Mouse (Mus musculus): ENCODE data around the gene Fnip2. TPM values are rescaled to one million over a fixed set of nuclear protein-coding genes. Genes with fewer than 3 reads are reported as not detected.

Fnip2 gene
- polyA plus RNA-seq, 1 experiment from 2014 or later, result 4.3 TPM

DNA sequence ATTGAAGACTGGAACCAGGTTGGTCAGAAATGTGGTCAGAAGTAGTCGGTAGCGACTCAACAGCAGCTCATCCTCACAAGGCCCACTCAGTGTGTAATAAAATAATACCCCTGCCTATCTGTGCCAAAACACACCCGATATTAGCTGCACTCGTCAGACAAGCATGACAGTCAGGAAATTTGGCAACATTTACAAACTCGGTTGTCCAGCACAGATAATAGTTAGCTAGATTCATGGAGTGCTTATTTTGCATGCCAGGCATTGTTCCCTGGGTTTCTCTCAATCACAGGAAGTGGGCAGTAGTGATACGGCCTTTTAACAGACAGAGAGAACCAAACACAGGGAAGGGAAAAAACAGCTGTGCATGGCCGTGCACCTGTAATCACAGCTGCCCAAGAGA is 30.6 kb downstream of the Fnip2 start:
- H3K27me3 ChIP-seq (ENCODE audit: low read depth, poor library complexity, severe bottlenecking), result no peaks in the 10 kb centered on the region
- H3K4me1 ChIP-seq, result no peaks in the 10 kb centered on the region
- H3K36me3 ChIP-seq, result no peaks in the 10 kb centered on the region
- no peak overlapping the region for H3K27ac ChIP-seq (replicated peaks)
- DNase-seq (ENCODE audit: low spot score), result no peak
- no peaks in the 10 kb centered on the region for H3K9me3 ChIP-seq (replicated peaks)
- no peak overlapping the region for H3K4me3 ChIP-seq
- 89% methylated on average over 7 of the region's 7 CpGs for WGBS

DNA sequence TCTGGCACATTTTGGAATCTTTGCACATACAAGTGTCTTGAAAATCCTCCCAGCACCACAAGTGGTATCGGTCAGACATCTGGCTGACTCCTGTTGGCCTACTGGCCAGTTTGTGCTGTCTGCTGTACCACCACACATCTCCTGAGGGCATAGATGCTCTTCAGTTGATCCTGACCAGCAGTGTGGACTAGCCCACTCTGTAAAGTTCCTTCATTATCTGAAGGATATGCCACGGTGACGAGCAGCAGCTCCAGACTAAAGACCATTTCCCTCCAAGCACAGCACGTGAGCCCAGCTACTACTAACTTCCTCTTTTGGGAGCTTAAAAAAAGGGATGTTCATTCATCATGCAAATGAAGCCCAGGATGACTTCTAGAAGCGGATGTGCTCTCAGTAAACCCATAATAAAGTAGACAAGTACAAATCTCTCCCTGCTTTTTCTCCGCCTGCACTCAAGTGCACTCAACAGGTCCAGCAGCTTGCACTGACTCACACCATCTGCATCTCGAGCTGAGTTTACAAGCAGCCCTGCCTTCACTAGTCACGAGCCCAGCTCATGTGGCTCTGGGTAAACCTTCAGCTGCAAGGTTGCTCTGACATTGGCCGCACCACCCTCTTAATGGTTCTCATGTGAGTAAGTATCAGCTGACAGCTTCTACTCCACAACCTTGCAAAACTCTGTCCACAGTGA is 35.9 kb downstream of the Fnip2 start:
- no peak for DNase-seq (ENCODE audit: low spot score)
- Histone ChIP-seq H3K27ac (replicated peaks) (no peak overlapping the region), H3K4me3 (no peak overlapping the region), H3K36me3 (no peaks in the 10 kb centered on the region), H3K9me3 (replicated peaks) (no peaks in the 10 kb centered on the region), H3K4me1 (peaks cover 7% of the 10 kb centered on the region; the same call in 1 of the 2 replicates), H3K27me3 (ENCODE audit: low read depth, poor library complexity, severe bottlenecking) (no peaks in the 10 kb centered on the region)
- 86% methylated on average over 9 of the region's 9 CpGs for WGBS

DNA sequence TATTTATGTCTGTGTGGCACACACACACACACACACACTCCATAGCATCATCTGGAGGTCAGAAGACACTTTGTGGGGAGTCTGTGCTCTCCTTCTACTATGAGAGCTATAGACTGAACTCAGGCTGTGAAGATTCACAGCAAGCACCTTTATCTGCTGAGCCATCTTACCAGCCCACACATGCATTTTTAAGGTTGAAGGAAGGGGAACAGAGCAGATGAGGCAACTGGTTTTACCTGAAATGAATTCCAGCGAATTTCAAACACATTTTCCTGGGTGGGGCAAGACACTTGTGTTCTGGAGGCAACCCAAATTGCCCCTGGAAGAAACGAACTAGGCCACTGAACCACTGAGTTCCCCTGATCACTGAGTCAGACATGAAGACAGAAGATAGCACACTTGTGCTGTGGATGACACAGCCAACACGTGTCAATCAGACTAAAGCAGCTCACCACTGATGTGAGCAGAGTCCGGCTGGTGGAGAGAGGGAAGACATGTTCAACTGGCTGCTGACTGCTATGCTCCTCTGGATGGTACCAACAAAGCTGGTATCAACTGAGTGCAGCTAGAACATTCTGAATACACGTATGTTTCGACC is 38.0 kb downstream of the Fnip2 start:
- Histone ChIP-seq H3K27me3 (ENCODE audit: low read depth, poor library complexity, severe bottlenecking) (no peaks in the 10 kb centered on the region), H3K27ac (replicated peaks) (no peak overlapping the region), H3K4me1 (peaks cover 7% of the 10 kb centered on the region; the same call in 1 of the 2 replicates), H3K4me3 (no peak overlapping the region), H3K9me3 (replicated peaks) (no peaks in the 10 kb centered on the region), H3K36me3 (no peaks in the 10 kb centered on the region)
- 80% methylated on average over 6 of the region's 6 CpGs for WGBS
- DNase-seq (ENCODE audit: low spot score), result no peak

DNA sequence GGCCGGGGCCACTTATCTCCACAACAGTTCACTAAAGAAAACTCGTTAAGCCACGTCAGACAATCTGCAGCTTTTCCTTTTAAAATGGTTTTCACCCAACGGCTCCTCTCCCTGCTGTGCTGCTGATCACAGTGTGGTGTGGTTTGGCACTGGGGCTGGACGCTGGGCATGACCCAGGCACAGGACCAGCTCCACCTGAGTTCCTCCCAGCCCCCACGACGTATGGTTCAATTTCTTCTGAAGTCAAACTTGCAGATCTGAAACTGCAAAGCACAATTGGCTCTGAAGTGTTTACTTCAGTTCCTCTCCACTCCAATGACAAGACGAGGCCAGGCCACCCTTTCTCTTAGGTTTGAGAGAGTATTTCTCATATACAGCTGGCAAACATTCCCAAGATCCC is 39.1 kb downstream of the Fnip2 start:
- 70% methylated on average over 8 of the region's 8 CpGs for WGBS
- Histone ChIP-seq H3K36me3 (no peaks in the 10 kb centered on the region), H3K27ac (replicated peaks) (no peak overlapping the region)

DNA sequence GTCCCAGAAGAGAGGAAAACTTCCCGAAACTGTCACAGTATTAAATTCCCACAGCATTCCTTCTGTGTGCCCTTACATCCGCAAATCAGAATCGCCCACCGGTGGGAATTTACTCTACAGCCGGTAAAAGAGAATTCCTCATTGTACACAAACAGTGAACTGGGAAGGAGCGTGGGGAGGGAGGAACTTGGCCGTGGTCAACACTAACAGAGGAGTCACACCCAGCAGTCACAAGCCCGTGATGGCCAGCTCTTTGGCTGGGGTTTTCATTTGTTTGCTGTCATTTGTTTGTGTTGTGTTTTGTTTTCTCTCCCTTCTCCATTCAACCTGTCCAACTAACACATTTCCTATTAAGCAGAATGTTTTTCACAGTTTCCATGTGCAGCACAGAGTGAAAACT is 39.7 kb downstream of the Fnip2 start:
- H3K4me1 ChIP-seq, result peaks cover 7% of the 10 kb centered on the region; the same call in 1 of the 2 replicates
- no peak for DNase-seq (ENCODE audit: low spot score)
- no peak overlapping the region for H3K27ac ChIP-seq (replicated peaks)
- no peaks in the 10 kb centered on the region for H3K36me3 ChIP-seq
- H3K9me3 ChIP-seq (replicated peaks), result no peaks in the 10 kb centered on the region
- H3K4me3 ChIP-seq, result no peak overlapping the region
- no peaks in the 10 kb centered on the region for H3K27me3 ChIP-seq (ENCODE audit: low read depth, poor library complexity, severe bottlenecking)
- WGBS, result 82% methylated on average over 8 of the region's 8 CpGs

More for the DNA sequence above, 39.1 kb downstream of the Fnip2 start:
- no peak for DNase-seq (ENCODE audit: low spot score)
- H3K4me1 ChIP-seq, result peaks cover 7% of the 10 kb centered on the region; the same call in 1 of the 2 replicates
- H3K4me3 ChIP-seq, result no peak overlapping the region
- no peaks in the 10 kb centered on the region for H3K27me3 ChIP-seq (ENCODE audit: low read depth, poor library complexity, severe bottlenecking)
- no peaks in the 10 kb centered on the region for H3K9me3 ChIP-seq (replicated peaks)

DNA sequence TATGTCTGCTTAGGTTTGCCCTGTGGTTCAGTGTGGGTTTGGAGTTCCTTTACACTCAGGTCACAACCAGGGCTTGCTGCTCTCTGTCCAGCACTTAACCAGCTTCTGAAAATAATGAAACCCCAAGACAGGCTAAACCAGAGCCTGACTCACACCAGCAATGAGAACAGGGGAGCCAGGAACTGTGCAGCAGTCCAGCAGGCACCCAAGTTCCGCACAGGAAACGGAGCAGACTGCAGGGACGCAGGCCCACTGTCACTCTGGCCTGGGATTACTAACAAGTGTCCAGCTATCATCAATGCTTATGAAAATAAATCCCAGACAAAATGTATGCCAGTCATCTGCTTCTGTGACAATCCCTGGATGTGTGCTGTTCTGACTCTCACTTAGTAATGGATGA is 40.1 kb downstream of the Fnip2 start:
- WGBS, result 91% methylated on average over 3 of the region's 3 CpGs
- Histone ChIP-seq H3K27me3 (ENCODE audit: low read depth, poor library complexity, severe bottlenecking) (no peaks in the 10 kb centered on the region), H3K36me3 (no peaks in the 10 kb centered on the region), H3K4me1 (peaks cover 7% of the 10 kb centered on the region; the same call in 1 of the 2 replicates), H3K4me3 (no peak overlapping the region), H3K9me3 (replicated peaks) (no peaks in the 10 kb centered on the region), H3K27ac (replicated peaks) (0 out of 2 replicates have a peak overlapping the region, but pooled peaks have one; percentile 5)
- DNase-seq (ENCODE audit: low spot score), result no peak

DNA sequence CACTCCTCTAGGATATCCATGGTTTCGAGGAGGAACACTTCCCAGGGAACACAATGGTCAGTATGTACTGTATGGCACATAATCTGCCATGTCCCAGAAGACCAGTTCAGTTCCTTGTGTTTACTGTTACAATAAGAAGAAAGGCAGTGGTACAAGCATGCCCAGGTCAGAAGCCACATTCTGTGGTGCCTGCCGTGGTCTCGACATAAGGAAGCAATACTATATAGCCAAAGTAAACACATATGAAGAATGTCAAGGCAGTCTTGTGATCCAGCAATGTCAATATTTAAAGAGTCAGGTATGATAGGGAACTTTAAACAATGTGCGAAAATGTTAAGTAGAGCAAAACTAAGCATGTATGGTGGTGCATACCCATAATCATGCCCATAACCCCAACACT is 44.2 kb downstream of the Fnip2 start:
- 92% methylated on average over 4 of the region's 4 CpGs for WGBS
- no peak overlapping the region for H3K27ac ChIP-seq (replicated peaks)
- peaks cover 27% of the 10 kb centered on the region for H3K4me1 ChIP-seq
- no peaks in the 10 kb centered on the region for H3K27me3 ChIP-seq (ENCODE audit: low read depth, poor library complexity, severe bottlenecking)
- no peak overlapping the region for H3K4me3 ChIP-seq
- DNase-seq (ENCODE audit: low spot score), result no peak
- H3K36me3 ChIP-seq, result no peaks in the 10 kb centered on the region
- no peaks in the 10 kb centered on the region for H3K9me3 ChIP-seq (replicated peaks)

DNA sequence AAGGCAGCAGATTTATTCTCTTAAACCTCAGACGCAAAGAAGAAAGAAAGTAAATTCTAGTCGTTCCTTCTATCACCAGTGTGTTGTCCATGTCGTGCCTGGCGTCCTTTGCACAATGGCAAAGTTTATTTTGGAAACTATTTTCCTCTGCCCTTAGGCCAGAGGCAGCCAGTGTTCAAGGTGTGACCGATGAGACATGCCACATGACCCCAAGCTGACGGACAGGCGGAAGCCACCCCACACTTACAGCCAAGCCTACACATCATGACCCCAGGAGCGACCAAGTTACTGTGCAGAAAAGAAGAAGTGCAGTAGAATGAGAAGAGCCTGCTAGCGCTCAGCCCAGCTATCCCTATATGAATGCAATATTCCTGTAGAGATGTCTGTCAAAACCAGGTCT is 47.7 kb downstream of the Fnip2 start:
- Histone ChIP-seq H3K4me1 (peaks cover 48% of the 10 kb centered on the region), H3K9me3 (replicated peaks) (no peaks in the 10 kb centered on the region), H3K36me3 (peaks cover 2% of the 10 kb centered on the region; the same call in 1 of the 2 replicates), H3K27me3 (ENCODE audit: low read depth, poor library complexity, severe bottlenecking) (no peaks in the 10 kb centered on the region), H3K4me3 (no peak overlapping the region), H3K27ac (replicated peaks) (peak overlapping the region; percentile 82)
- WGBS, result 76% methylated on average over 9 of the region's 9 CpGs
- DNase-seq (ENCODE audit: low spot score), result no peak

DNA sequence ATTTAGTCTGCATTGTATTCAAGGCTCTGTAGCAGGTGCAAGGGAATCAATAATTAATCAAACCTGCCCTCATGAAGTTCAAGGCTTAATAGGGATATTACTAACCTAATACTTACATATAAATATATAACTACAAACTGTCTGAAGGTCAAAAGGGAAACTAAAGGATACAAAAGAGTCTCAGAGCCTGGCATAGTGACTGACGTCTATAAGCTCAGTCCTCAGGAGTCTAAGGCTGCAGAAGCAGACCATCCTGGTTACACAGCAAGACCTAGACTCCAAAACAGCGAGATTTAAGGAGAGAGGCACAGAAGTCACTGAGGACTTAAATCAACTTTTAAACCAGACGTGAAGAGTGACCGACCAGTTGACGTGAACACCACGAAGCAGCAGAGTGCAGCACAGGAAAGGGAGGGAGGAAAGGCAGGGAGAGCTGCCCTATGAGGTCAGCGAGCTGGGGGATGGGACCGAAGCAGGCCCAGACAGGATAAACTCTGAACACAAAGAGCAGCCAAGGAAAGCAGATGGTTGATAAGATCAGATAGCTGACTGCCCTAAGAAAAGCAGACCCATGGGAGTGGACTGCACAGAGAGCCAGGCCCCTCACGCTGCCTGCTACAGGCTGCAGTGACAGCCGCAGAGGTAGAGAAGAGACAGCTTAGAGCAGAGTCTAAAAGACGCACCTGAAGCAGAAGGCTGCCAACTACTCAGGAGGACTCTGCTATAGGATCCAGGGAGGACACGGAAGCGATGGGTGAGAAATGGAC is 48.7 kb downstream of the Fnip2 start:
- Histone ChIP-seq H3K27ac (replicated peaks) (peak overlapping the region; percentile 82), H3K4me3 (0 out of 2 replicates have a peak overlapping the region, but pooled peaks have one; percentile 1), H3K36me3 (peaks cover 4% of the 10 kb centered on the region; the same call in 1 of the 2 replicates)

DNA sequence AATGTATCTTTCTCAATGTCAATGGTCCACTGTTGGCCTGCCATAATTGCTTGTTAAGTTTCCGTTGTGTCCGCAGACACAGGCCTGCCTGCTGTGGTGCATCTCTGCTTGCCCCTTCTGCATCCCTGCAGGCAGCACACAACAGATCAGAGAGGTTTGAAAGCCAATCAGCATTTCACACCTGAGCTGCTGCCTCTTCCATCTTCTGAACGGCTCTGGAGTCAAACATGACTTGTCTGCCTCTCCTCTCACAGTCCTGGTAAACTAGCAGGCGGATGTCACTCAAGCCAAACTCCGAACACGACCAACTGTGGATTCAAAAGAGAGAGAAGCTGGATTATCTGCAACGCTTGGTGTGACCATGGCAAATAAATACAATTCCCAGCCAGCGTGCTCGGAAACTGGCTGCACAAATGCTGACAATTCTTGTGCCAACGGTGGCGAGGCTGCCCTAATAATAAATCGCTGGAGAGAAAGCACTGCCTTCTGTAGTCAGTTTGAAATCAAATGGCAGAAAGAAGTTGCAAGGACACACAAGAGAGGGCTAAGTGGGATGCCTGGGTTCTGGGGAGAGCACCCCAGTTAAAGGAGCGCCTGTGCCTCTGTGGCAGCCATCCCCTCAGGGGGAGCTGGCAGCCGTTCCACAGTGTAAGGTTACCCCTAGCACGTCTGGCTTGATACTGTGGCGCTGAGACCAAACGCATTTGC is 49.6 kb downstream of the Fnip2 start:
- peaks cover 48% of the 10 kb centered on the region for H3K4me1 ChIP-seq
- no peak for DNase-seq (ENCODE audit: low spot score)
- no peaks in the 10 kb centered on the region for H3K9me3 ChIP-seq (replicated peaks)
- peaks cover 4% of the 10 kb centered on the region; the same call in 1 of the 2 replicates for H3K36me3 ChIP-seq
- no peak overlapping the region for H3K4me3 ChIP-seq
- 74% methylated on average over 17 of the region's 17 CpGs for WGBS
- H3K27ac ChIP-seq (replicated peaks), result peak overlapping the region; percentile 82
- H3K27me3 ChIP-seq (ENCODE audit: low read depth, poor library complexity, severe bottlenecking), result no peaks in the 10 kb centered on the region

More for the DNA sequence above, 48.7 kb downstream of the Fnip2 start:
- H3K27me3 ChIP-seq (ENCODE audit: low read depth, poor library complexity, severe bottlenecking), result no peaks in the 10 kb centered on the region
- H3K4me1 ChIP-seq, result peaks cover 48% of the 10 kb centered on the region
- WGBS, result 36% methylated on average over 13 of the region's 13 CpGs
- peak; percentile 60 for DNase-seq (ENCODE audit: low spot score)
- no peaks in the 10 kb centered on the region for H3K9me3 ChIP-seq (replicated peaks)

DNA sequence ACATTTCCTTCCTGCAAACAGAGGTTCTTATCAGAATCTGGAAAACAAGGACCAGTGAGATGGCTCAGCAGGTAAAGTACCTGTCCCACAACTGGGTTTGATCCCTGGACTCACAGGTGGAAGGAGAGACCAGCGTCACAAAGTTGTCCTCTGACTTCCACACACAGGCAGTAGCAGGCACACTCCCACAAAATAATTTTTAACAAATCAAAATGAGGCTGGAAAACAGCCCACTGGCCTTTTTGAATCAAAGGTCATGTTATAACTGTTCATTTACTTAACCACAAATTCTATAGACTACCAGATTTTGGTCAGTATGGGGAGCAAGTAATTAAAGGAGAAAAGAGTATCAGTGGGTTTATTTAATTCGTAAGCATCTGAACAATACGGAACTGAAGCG is 50.6 kb downstream of the Fnip2 start:
- no peaks in the 10 kb centered on the region for H3K9me3 ChIP-seq (replicated peaks)
- H3K27ac ChIP-seq (replicated peaks), result no peak overlapping the region
- H3K27me3 ChIP-seq (ENCODE audit: low read depth, poor library complexity, severe bottlenecking), result no peaks in the 10 kb centered on the region
- no peak overlapping the region for H3K4me3 ChIP-seq
- DNase-seq (ENCODE audit: low spot score), result no peak
- peaks cover 4% of the 10 kb centered on the region; the same call in 1 of the 2 replicates for H3K36me3 ChIP-seq
- 97% methylated on average over 4 of the region's 4 CpGs for WGBS
- peaks cover 48% of the 10 kb centered on the region for H3K4me1 ChIP-seq

Data from midbrain, embryonic 10.5 days (tissue).